Mouse (Mus musculus): ENCODE data around the gene Sec14l5. TPM values are rescaled to one million over a fixed set of nuclear protein-coding genes. Genes with fewer than 3 reads are reported as not detected.
"Not testable (repeated sequence)": the region's sequence is repeated elsewhere in the genome, so short reads cannot be mapped to it uniquely, and the experiment has no call there.

The Sec14l5 gene
- polyA plus RNA-seq, 1 experiment, result 8.0 TPM

GRCm38 (mm10) chr16:5210365-5210764 is 63.5 kb downstream of the Sec14l5 start:
- DNase-seq (ENCODE audit: extremely low spot score in 1 of 2, low spot score in 1 of 2), result no peak

GRCm38 (mm10) chr16:5212150-5212549 is 65.2 kb downstream of the Sec14l5 start:
- DNase-seq (ENCODE audit: extremely low spot score in 1 of 2, low spot score in 1 of 2), result peak in 1 of 2 experiments; percentile 48

GRCm38 (mm10) chr16:5214126-5214525 is 67.2 kb downstream of the Sec14l5 start:
- DNase-seq (ENCODE audit: extremely low spot score in 1 of 2, low spot score in 1 of 2), result peak in 1 of 2 experiments; percentile 45

GRCm38 (mm10) chr16:5216686-5217085 is 69.8 kb downstream of the Sec14l5 start:
- DNase-seq (ENCODE audit: extremely low spot score in 1 of 2, low spot score in 1 of 2), result no peak

- no peak for DNase-seq (ENCODE audit: extremely low spot score in 1 of 2, low spot score in 1 of 2)
Observed at GRCm38 (mm10) chr16:5217341-5218133, 70.6 kb downstream of the Sec14l5 start.

- DNase-seq (ENCODE audit: extremely low spot score in 1 of 2, low spot score in 1 of 2), result no peak
Observed at GRCm38 (mm10) chr16:5221403-5221802, 74.5 kb downstream of the Sec14l5 start.

GRCm38 (mm10) chr16:5222140-5222539 is 75.2 kb downstream of the Sec14l5 start, which contains the start of gene AU021092:
AU021092 (minus strand) TSS chr16:5222299.
- no peak for DNase-seq (ENCODE audit: extremely low spot score in 1 of 2, low spot score in 1 of 2)

- not testable (repeated sequence) for DNase-seq (ENCODE audit: extremely low spot score in 1 of 2, low spot score in 1 of 2)
Observed at GRCm38 (mm10) chr16:5226534-5226933, 79.6 kb downstream of the Sec14l5 start.

- not testable (repeated sequence) for DNase-seq (ENCODE audit: extremely low spot score in 1 of 2, low spot score in 1 of 2)
Observed at GRCm38 (mm10) chr16:5227501-5227900, 80.6 kb downstream of the Sec14l5 start.

GRCm38 (mm10) chr16:5228103-5228502 is 81.2 kb downstream of the Sec14l5 start:
- not testable (repeated sequence) for DNase-seq (ENCODE audit: extremely low spot score in 1 of 2, low spot score in 1 of 2)

- DNase-seq (ENCODE audit: extremely low spot score in 1 of 2, low spot score in 1 of 2), result no peak
Observed at GRCm38 (mm10) chr16:5232982-5233381, 86.1 kb downstream of the Sec14l5 start.

GRCm38 (mm10) chr16:5233418-5234313 is 86.8 kb downstream of the Sec14l5 start, which contains the start of gene Alg1:
Alg1 (plus strand) TSS chr16:5233621.
- peak; percentile 82 to 96 for DNase-seq (ENCODE audit: extremely low spot score in 1 of 2, low spot score in 1 of 2)

Other genes with a start within 250 kb of the Sec14l5 start
- gene Nudt16l1, start 208.3 kb upstream of the Sec14l5 start, polyA plus RNA-seq (2012; rRNA removed), result 84.5 and 94.6 TPM in 2 replicates
- gene Anks3, start 182.9 kb upstream of the Sec14l5 start, polyA plus RNA-seq (2012; rRNA removed), result 102 and 107 TPM in 2 replicates
- not detected in 2 replicates for gene Sept12, start 149.3 kb upstream of the Sec14l5 start, polyA plus RNA-seq (2012; rRNA removed)
- gene Smim22, start 139.8 kb upstream of the Sec14l5 start, polyA plus RNA-seq (2012; rRNA removed), result 0.92 and 0.94 TPM in 2 replicates
- gene Rogdi, start 133.6 kb upstream of the Sec14l5 start, polyA plus RNA-seq (2012; rRNA removed), result 320 and 348 TPM in 2 replicates
- 139 and 151 TPM in 2 replicates for gene Glyr1, start 97.2 kb upstream of the Sec14l5 start, polyA plus RNA-seq (2012; rRNA removed)
- 28.6 and 34.9 TPM in 2 replicates for gene Ubn1, start 97.1 kb upstream of the Sec14l5 start, polyA plus RNA-seq (2012; rRNA removed)
- 0.17 and 0.24 TPM in 2 replicates for gene Ppl, start 14.7 kb upstream of the Sec14l5 start, polyA plus RNA-seq (2012; rRNA removed)
- 19.2 and 20.1 TPM in 2 replicates for gene Nagpa, start 56.9 kb downstream of the Sec14l5 start, polyA plus RNA-seq (2012; rRNA removed)
- gene AU021092, start 75.2 kb downstream of the Sec14l5 start, polyA plus RNA-seq (2012; rRNA removed), result 7.9 and 8.0 TPM in 2 replicates
- 52.9 and 56.7 TPM in 2 replicates for gene Alg1, start 86.5 kb downstream of the Sec14l5 start, polyA plus RNA-seq (2012; rRNA removed)
- 8.7 and 11.5 TPM in 2 replicates for gene Eef2kmt, start 108.9 kb downstream of the Sec14l5 start, polyA plus RNA-seq (2012; rRNA removed)

All from frontal cortex, adult 2 months (tissue).